Mouse (Mus musculus): ENCODE measurements around the gene Bud13. TPM values are rescaled to one million over a fixed set of nuclear protein-coding genes. Genes with fewer than 3 reads are reported as not detected.
A peak's percentile ranks its signal among the peaks of the same experiment; 100 is the strongest.

Bud13 gene
- total RNA-seq (2021), result 1 to 10 TPM; 6.5 to 7.9 TPM
- long read RNA-seq, experiment 1, transcript Bud13-201 (10 exons, 2,539 nt), result major isoform, 8 of 9 reads
- long read RNA-seq, experiment 1, partial matches to known transcripts, result 1 of 9 reads
- long read RNA-seq, experiment 1, other reads (novel, unspliced or antisense), result 0 of 9 reads
- long read RNA-seq, experiment 2, transcript Bud13-201 (10 exons, 2,539 nt), result major isoform, 5 of 5 reads
- long read RNA-seq, experiment 2, partial matches to known transcripts, result 0 of 5 reads
- long read RNA-seq, experiment 2, other reads (novel, unspliced or antisense), result 0 of 5 reads

- DNase-seq, result peak; percentile 94 to 99
These were observed at the start of gene Bud13 for GRCm38 (mm10) chr9:46282631-46283436. Bud13 (plus strand) TSS chr9:46283008.

DNA sequence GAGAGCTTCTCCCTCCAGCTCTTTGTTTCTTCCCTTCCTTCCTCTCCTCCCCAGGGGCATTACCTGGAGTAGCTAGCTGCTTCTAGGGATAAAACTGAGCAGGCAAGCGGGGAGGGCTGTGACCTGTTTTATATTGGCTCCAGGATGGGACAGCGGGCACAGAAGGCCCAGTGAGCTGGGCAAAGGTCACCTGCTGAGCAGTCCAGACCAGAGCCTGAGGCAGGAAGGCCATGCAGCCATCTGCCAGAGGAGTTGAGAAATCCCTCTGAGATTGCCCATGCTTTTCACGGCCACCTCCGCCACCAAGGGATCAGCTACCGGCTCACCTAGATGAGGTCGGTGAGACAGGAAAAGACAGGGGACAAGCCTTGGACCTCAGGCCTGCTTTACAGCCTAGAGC, 47.6 kb upstream of the Bud13 start:
- DNase-seq, result no peak

DNA sequence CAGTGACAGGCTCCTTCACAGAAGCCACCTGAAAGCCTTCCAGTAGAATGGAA, 47.4 kb upstream of the Bud13 start, which contains the start of gene Apoc3:
TSS of gene Apoc3 (minus strand) at position 41 of the 53 bp plus-strand sequence.
- DNase-seq, result no peak

GRCm38 (mm10) chr9:46235649-46236048, 47.2 kb upstream of the Bud13 start:
- no peak for DNase-seq

- DNase-seq, result no peak
These were observed 44.0 kb upstream of the Bud13 start for GRCm38 (mm10) chr9:46238850-46239249.

DNA sequence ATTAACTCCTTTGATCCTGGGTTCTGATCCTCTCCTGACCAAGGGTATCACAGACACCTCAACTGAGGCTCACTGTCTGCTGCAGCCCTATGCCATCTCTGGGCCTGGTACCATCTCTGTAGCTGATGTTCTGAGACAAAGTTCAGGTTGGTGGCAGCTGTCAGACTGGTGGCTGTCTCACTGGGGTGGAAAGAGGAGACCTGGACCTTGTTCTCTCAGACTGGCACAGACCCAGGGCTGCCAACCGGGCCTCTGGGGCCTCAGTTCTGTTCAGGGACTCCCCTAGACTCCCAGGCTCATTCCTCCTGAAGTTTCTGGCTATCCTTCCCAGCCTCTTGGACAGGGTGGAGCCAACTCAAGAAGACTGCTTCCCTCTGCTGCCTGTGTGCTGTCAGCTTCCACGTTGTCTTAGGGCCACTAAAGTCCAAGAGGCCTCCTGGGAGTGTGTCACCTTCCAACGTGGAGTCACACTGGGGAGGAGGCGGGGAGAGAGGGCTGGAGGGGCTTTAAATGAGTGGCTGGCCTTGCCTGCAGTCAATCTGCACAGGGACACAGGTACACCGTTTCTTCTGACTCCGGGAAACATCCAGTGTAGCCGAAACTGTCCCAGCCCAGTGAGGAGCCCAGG, 42.2 kb upstream of the Bud13 start, which contains the start of gene Apoa4:
TSS of gene Apoa4 (plus strand) at position 171 of the 628 bp plus-strand sequence.
- DNase-seq, result no peak

DNA sequence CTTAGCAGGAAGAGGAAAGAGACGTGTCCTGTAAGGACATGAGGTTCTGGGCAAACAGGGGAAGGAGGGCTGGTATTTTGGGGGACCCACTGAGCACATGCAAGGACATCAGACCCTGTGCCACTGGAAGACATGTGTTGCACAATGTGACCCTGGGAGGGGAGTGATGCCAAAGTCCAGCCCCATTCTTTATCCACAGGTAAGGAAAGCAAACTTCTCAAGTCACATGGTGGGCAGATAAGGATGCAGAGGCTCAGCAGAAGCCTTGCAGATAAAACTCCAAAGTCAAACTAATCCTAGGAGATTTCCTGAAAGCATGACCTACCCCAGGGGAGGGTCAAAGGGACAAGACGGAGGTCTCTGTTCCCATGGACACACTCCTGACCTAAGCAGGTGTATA, 41.0 kb upstream of the Bud13 start:
- no peak for DNase-seq

DNA sequence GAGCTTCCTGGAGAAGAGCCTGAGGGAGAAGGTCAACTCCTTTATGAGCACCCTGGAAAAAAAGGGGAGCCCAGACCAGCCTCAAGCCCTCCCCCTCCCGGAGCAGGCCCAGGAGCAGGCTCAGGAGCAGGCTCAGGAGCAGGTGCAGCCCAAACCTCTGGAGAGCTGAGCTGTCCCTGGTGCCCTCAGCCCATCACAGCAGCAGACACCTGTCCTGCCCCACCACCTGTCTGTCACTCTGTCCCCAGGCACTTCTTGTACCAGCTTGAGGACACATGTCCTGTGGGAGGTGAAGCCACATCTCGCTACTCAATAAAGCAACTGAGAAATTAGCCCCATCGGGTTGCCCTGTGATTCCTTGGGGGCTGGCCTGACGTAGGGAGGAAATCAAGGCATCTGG, 39.7 kb upstream of the Bud13 start:
- DNase-seq, result no peak

GRCm38 (mm10) chr9:46243584-46243983, 39.2 kb upstream of the Bud13 start:
- no peak for DNase-seq

- DNase-seq, result peak; percentile 59 to 86
These were observed 36.0 kb upstream of the Bud13 start for GRCm38 (mm10) chr9:46246752-46247324.

DNA sequence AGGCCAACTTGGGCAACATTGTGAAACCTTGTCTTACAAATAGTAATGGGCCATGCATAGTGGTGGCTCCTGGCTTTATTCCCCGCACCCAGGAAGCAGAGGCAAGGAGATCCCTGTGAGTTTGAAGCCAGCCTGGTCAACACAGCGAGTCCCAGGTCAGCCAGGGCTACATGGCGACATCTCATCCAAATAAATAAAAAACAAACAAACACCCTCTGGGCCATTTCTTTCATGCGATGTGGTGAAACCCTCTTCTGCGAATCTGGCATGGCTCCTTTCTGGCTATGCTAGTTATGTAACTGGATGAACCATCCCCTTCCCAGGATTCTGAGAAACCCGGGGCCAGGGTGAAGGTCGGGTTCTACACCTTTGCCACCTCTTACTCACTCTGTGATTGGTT, 26.6 kb upstream of the Bud13 start:
- no peak for DNase-seq

- DNase-seq, result no peak
These were observed 26.0 kb upstream of the Bud13 start for GRCm38 (mm10) chr9:46256658-46257385.

GRCm38 (mm10) chr9:46257546-46257945, 25.3 kb upstream of the Bud13 start:
- peak; percentile 25 to 64 for DNase-seq

DNA sequence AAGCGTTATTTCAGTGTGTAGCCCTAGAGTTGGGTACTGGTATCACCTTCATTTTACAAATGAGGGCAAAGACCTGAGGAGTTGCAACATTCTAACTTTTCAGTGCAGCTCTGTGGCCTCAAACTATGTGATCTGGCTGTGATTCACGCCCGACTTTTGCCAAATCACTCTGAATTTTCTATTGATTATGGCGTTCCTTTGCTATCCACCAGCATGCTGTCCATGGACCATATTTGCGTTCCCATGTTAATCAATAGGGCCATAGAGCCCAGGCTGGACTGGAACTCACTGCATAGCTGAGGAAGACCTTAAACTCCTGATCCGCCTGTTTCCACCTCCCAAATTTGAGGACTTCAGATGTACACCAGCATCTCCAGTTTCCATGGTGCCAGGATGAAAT, 23.7 kb upstream of the Bud13 start:
- DNase-seq, result no peak

DNA sequence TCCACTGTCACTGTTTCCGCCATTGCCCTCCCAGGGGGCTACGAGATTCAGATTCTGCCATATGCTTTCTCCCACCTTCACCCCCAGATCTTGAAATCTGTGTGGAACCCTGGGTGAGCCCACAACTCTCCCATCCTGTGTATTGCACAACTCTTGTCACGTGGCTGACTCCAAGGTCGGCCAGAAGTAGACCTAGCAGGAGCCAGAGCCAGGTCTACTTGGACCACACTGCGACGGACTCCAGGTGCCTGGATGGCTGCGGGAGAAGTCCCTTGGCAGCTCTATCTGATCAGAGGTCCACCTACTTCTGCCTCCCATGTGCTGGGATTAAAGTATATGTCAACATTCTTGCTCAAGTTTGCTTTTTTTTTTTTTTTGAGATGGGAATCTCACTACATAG, 21.7 kb upstream of the Bud13 start:
- DNase-seq, result no peak

- DNase-seq, result no peak
These were observed 14.4 kb upstream of the Bud13 start, which contains the start of gene Apoa5 for GRCm38 (mm10) chr9:46268343-46268873. Apoa5 (plus strand) TSS chr9:46268633.

GRCm38 (mm10) chr9:46269125-46269524, 13.7 kb upstream of the Bud13 start:
- no peak for DNase-seq

DNA sequence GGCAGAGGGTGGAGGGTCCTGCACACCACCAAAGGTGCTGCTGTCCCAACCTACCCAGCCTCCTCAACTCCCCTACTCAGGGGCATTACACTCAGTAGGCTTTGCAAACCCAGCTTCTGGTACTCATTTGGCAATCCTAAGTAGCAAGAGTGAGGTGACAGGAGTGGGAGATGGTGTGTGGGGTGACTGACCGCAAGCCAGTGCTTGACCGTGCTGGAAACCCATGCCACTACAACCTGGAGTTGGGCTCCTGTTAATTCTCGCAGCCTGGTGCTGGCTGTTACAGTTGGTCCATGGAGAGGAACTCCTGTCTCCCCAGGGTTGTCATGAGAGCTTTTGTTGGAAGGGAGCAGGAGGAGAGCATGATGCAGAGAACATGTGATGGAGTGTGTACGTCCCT, 12.0 kb upstream of the Bud13 start:
- DNase-seq, result no peak

- no peak for DNase-seq
These were observed 10.7 kb upstream of the Bud13 start for GRCm38 (mm10) chr9:46272070-46272469.

GRCm38 (mm10) chr9:46272677-46273454, 9.9 kb upstream of the Bud13 start, which contains the start of gene Zpr1:
Zpr1 (plus strand) TSS chr9:46273064.
- peak; percentile 90 to 95 for DNase-seq

DNA sequence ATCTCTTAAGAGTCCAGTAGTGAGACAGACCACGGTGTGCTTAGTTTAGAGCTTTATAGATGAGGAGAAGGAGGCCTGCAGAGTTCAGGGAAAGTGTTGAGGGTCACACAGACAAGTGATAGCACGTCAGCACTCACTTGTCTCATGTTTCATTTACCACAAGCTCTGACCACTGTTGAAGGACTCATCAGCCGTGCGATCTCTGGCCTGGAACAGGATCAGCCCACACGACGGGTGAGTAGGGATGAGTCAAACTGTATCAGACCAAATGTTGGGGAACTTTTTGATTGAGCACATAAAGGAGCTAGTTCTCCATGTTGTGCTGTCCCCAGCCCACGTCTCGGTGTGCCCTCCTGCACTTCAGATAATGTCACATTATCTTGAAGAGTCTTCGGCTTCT, 8.3 kb upstream of the Bud13 start:
- DNase-seq, result no peak
